In the genomic region with DNA sequence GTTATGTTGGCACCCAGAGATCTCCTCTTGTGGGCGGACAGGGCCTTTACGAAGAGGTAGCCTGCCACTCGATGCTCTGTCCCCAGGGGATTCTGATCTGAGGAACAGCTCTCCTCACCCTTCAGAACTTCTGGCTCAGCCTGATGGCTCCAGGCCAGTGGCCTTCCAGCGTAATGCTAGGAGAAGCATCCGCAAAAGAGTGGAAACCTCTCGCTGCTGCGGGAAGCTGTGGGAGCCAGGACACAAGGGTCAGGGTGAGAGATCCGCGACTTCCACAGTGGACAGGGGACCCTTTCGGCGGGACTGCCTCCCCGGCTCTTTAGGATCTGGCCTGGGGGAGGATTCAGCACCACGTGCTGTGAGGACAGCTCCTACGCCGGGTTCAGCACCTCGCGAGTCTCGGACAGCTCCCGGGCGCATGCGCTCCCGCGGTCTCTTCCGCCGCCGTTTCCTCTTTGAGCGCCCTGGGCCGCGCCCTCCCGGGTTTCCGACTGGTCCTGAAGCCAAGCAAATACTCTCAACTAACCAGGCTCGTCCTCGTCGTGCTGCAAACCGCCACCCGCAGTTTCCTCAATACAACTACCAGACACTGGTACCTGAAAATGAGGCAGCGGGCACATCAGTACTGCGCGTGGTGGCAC, we compare ENCODE assay signal across 8 mouse cellular contexts. TPM values are rescaled to one million over a fixed set of nuclear protein-coding genes. Genes with fewer than 3 reads are reported as not detected.
DNase-seq lines count a peak whose midpoint lies in the region; ATAC-seq and TF ChIP-seq lines count a peak whose summit lies in the region.

No protein-coding gene starts in this region.

- H3K27me3 ChIP-seq in G1E (ENCODE audit: insufficient read depth, low read length) = peaks cover 22% of the 10 kb centered on the region; the same call in 1 of the 2 replicates
- peaks cover 25% of the 10 kb centered on the region; the same call in 1 of the 2 replicates for H3K27me3 ChIP-seq in forebrain, embryonic 14.5 days (replicated peaks; ENCODE audit: control insufficient read depth, insufficient read depth, low read length)

- H3K4me1 ChIP-seq in G1E (ENCODE audit: insufficient read depth, low read depth, low read length) = no peaks in the 10 kb centered on the region
- H3K4me1 ChIP-seq in forebrain, embryonic 14.5 days (ENCODE audit: control insufficient read depth, insufficient read depth, low read length) = peaks cover 32% of the 10 kb centered on the region

- DNase-seq in G1E (ENCODE audit: low spot score) = peak; percentile 40
- DNase-seq in cerebellum, adult 11-12 months = peak; percentile 85
- peak; percentile 67 for DNase-seq in forebrain, embryonic 14.5 days (ENCODE audit: low spot score)
- DNase-seq in heart, postnatal 4 days = peak; percentile 85
- peak; percentile 60 to 62 for DNase-seq in layer of hippocampus, postnatal 14 days (ENCODE audit: low spot score in 2 of 2)
- peak; percentile 85 to 88 for DNase-seq in lung, postnatal 4 days
- peak; percentile 37 for DNase-seq in retina, adult 2 months (ENCODE audit: low read depth, low spot score)
- DNase-seq in thymus, postnatal 36 days = peak; percentile 74

- ATAC-seq in G1E (ENCODE audit: extremely low read depth, insufficient number of reproducible peaks, low FRiP score, poor library complexity, severe bottlenecking) = no peak
- ATAC-seq in forebrain, embryonic 14.5 days = peak; percentile 11; the same call in 1 of the 2 replicates

- WGBS in forebrain, embryonic 14.5 days = under 1% methylated on average over 36 of the region's 39 CpGs

- no peak for TF ChIP-seq CTCF in G1E (IDR thresholded peaks at IDR 0.05; ENCODE audit: low read depth, low read length)

- peaks cover 29% of the 10 kb centered on the region for H3K9me3 ChIP-seq in G1E (replicated peaks)
- H3K9me3 ChIP-seq in forebrain, embryonic 14.5 days (replicated peaks; ENCODE audit: control insufficient read depth, low read length) = no peaks in the 10 kb centered on the region

- H3K9ac ChIP-seq in forebrain, embryonic 14.5 days (ENCODE audit: low read length) = peak overlapping the region; percentile 89

- peak overlapping the region; percentile 73 for H3K4me2 ChIP-seq in forebrain, embryonic 14.5 days (ENCODE audit: low read length)

- H3K27ac ChIP-seq in forebrain, embryonic 14.5 days (ENCODE audit: low read depth, low read length) = peak overlapping the region; percentile 72

- no peak overlapping the region; the same call in 1 of the 2 replicates for H3K4me3 ChIP-seq in G1E (ENCODE audit: low read depth, low read length)
- peak overlapping the region; percentile 75 for H3K4me3 ChIP-seq in forebrain, embryonic 14.5 days (ENCODE audit: low read depth, low read length)

- no peaks in the 10 kb centered on the region for H3K36me3 ChIP-seq in G1E (replicated peaks)
- H3K36me3 ChIP-seq in forebrain, embryonic 14.5 days (ENCODE audit: control insufficient read depth, insufficient read depth, low read length) = peaks cover 37% of the 10 kb centered on the region

RNA-seq across cellular contexts. Expression of a gene that starts 0.7 kb away (rescaled TPM):
- total RNA-seq in G1E (2014; fragmentation: Nextera tagmentation) = not detected in 2 replicates
- total RNA-seq in G1E (2017) = 0.11 and 0.12 TPM in 2 replicates
- polyA plus RNA-seq in G1E (2012) = 0.01 TPM in 1 of 2 replicates, not detected in the other
- 10.7 and 17.6 TPM in 2 replicates for polyA plus RNA-seq in forebrain, embryonic 14.5 days (2014; fragmentation: Nextera tagmentation; extraction: Ambion mirVana)
- under 1 TPM; 0.07 TPM for total RNA-seq in heart, postnatal 4 days (2021)
- 10 to 100 TPM; 54.2 to 57.1 TPM for total RNA-seq in layer of hippocampus, postnatal 14 days (2021)

RNA-seq across cellular contexts. Expression of a gene that starts 18.7 kb away (rescaled TPM):
- total RNA-seq in G1E (2014; fragmentation: Nextera tagmentation) (4.7 and 6.3 TPM in 2 replicates), G1E (2017) (4.1 and 5.2 TPM in 2 replicates)
- 5.6 and 8.3 TPM in 2 replicates for polyA plus RNA-seq in G1E (2012)
- 13.6 and 19.2 TPM in 2 replicates for polyA plus RNA-seq in forebrain, embryonic 14.5 days (2014; fragmentation: Nextera tagmentation; extraction: Ambion mirVana)
- 1 to 10 TPM; 8.1 to 8.2 TPM for total RNA-seq in heart, postnatal 4 days (2021)
- total RNA-seq in layer of hippocampus, postnatal 14 days (2021) = 10 to 100 TPM; 47.2 to 52.3 TPM

RNA-seq across cellular contexts. Expression of a gene that starts 26.3 kb away (rescaled TPM):
- 1.0 and 3.6 TPM in 2 replicates for total RNA-seq in G1E (2014; fragmentation: Nextera tagmentation)
- 2.3 and 3.1 TPM in 2 replicates for total RNA-seq in G1E (2017)
- 2.4 and 3.5 TPM in 2 replicates for polyA plus RNA-seq in G1E (2012)
- polyA plus RNA-seq in forebrain, embryonic 14.5 days (2014; fragmentation: Nextera tagmentation; extraction: Ambion mirVana) = 10.6 and 14.7 TPM in 2 replicates
- total RNA-seq in heart, postnatal 4 days (2021) = 10 to 100 TPM in 1 of 2 experiments, 1 to 10 TPM in 1; 8.4 to 10.1 TPM
- total RNA-seq in layer of hippocampus, postnatal 14 days (2021) = 10 to 100 TPM; 31.5 to 33.6 TPM

RNA-seq across cellular contexts. Expression of a gene that starts 43.2 kb away (rescaled TPM):
- total RNA-seq in G1E (2014; fragmentation: Nextera tagmentation) (39.0 and 43.0 TPM in 2 replicates), G1E (2017) (35.7 and 43.8 TPM in 2 replicates)
- 29.4 and 33.6 TPM in 2 replicates for polyA plus RNA-seq in G1E (2012)
- polyA plus RNA-seq in forebrain, embryonic 14.5 days (2014; fragmentation: Nextera tagmentation; extraction: Ambion mirVana) = 217 and 221 TPM in 2 replicates
- 10 to 100 TPM; 43.7 to 48.5 TPM for total RNA-seq in heart, postnatal 4 days (2021)
- 100 to 1,000 TPM; 201 to 212 TPM for total RNA-seq in layer of hippocampus, postnatal 14 days (2021)

Comparison
In these comparisons a context has a peak if more than half of its experiments do, and no peak if none do; other contexts are left out.
1. RNA of a gene that starts 0.7 kb away (total RNA-seq): 54.2 to 57.1 TPM in layer of hippocampus, postnatal 14 days; 0.11 to 0.12 TPM in G1E and 0.07 TPM in heart, postnatal 4 days; every median in the first group is over 10 times any median in the second.
2. RNA of a gene that starts 18.7 kb away (total RNA-seq): 47.2 to 52.3 TPM in layer of hippocampus, postnatal 14 days; 8.1 to 8.2 TPM in heart, postnatal 4 days and 4.1 to 6.3 TPM in G1E; every median in the first group is over 4 times any median in the second.
3. Peak in every context shown above with its lines, with median percentiles within 50 percentile points of each other: DNase-seq.